Mouse (Mus musculus) adrenal gland, postnatal 25 days (tissue): ENCODE data around the gene Otud4. TPM values are rescaled to one million over a fixed set of nuclear protein-coding genes. Genes with fewer than 3 reads are reported as not detected.

Experiments used
- total RNA-seq: library from RNA; stranded (reverse); gene quantifications from 2 replicates; pipeline ENCODE4 v1.2.3, GENCODE M21; 2021

Otud4 gene
- total RNA-seq, 1 experiment from 2014 or later = 51.5 TPM

Other genes with a start within 250 kb of the Otud4 start
- 29.8 and 30.5 TPM in 2 replicates for gene Smad1, start 240.1 kb upstream of the Otud4 start, total RNA-seq
- 80.1 and 93.7 TPM in 2 replicates for gene Abce1, start 72.1 kb downstream of the Otud4 start, total RNA-seq
- 9.8 and 12.7 TPM in 2 replicates for gene Anapc10, start 72.2 kb downstream of the Otud4 start, total RNA-seq